Mouse (Mus musculus): Measurements from ENCODE around the gene Kmt2b.

The Kmt2b gene

GRCm38 (mm10) chr7:30588676-30589434 lies at the start of gene Kmt2b:
Gene Kmt2b, minus strand, starts transcription at chr7:30588726.
- CTCF ChIA-PET = no interaction called here

- CTCF ChIA-PET = interaction anchor here (0.7 kb wide), 1 partner anchor 22 kb away, joined by 3 read pairs; no protein-coding TSS in a partner anchor
These were observed 47.9 kb upstream of the Kmt2b start for GRCm38 (mm10) chr7:30636395-30636794.

GRCm38 (mm10) chr7:30635752-30636151 lies 47.2 kb upstream of the Kmt2b start, which contains the start of gene Etv2:
Gene Etv2, minus strand, starts transcription at chr7:30635852.
- CTCF ChIA-PET = interaction anchor here (0.5 to 0.7 kb wide), 2 partner anchors 22 to 270 kb away, joined by 3 to 8 read pairs; no protein-coding TSS in a partner anchor

- CTCF ChIA-PET = interaction anchor here (1.1 kb wide), 1 partner anchor 15 kb away, joined by 3 read pairs; the partner anchor contains the start of gene Rbm42
These were observed 46.1 kb upstream of the Kmt2b start for GRCm38 (mm10) chr7:30634621-30635020.

GRCm38 (mm10) chr7:30633762-30634412 lies 45.4 kb upstream of the Kmt2b start:
- CTCF ChIA-PET = interaction anchor here (1.1 kb wide), 1 partner anchor 16 kb away, joined by 3 read pairs; the partner anchor contains the start of gene Rbm42

- CTCF ChIA-PET = no interaction called here
These were observed 40.5 kb upstream of the Kmt2b start for GRCm38 (mm10) chr7:30629013-30629412.

- CTCF ChIA-PET = no interaction called here
These were observed 38.1 kb upstream of the Kmt2b start for GRCm38 (mm10) chr7:30626647-30627046.

- CTCF ChIA-PET = interaction anchor here (0.6 to 1.6 kb wide), 8 partner anchors 10 to 833 kb away, joined by 3 to 10 read pairs (median 4); partner anchors contain the start of gene Proser3
These were observed 37.2 kb upstream of the Kmt2b start, which contains the start of gene Cox6b1 for GRCm38 (mm10) chr7:30625530-30626384. Gene Cox6b1, minus strand, starts transcription at chr7:30626151.

GRCm38 (mm10) chr7:30619202-30619601 lies 30.7 kb upstream of the Kmt2b start:
- CTCF ChIA-PET = no interaction called here

GRCm38 (mm10) chr7:30618658-30619057 lies 30.1 kb upstream of the Kmt2b start:
- CTCF ChIA-PET = no interaction called here

- CTCF ChIA-PET = interaction anchor here (1.5 to 2.9 kb wide), 2 partner anchors 10 to 21 kb away, joined by 4 to 10 read pairs; partner anchors contain the start of gene Cox6b1
These were observed 26.7 kb upstream of the Kmt2b start for GRCm38 (mm10) chr7:30615049-30615760.

- CTCF ChIA-PET = interaction anchor here (0.7 to 2.9 kb wide), 4 partner anchors 10 to 22 kb away, joined by 3 to 10 read pairs (median 6); partner anchors contain the start of gene Cox6b1
These were observed 25.9 kb upstream of the Kmt2b start for GRCm38 (mm10) chr7:30614454-30614853.

- CTCF ChIA-PET = interaction anchor here (0.6 to 1.5 kb wide), 4 partner anchors 9 to 428 kb away, joined by 3 to 7 read pairs (median 4); no protein-coding TSS in a partner anchor
These were observed 25.1 kb upstream of the Kmt2b start for GRCm38 (mm10) chr7:30613529-30614112.

- CTCF ChIA-PET = no interaction called here
These were observed 24.3 kb upstream of the Kmt2b start, which contains the start of gene Upk1a for GRCm38 (mm10) chr7:30612654-30613402. Gene Upk1a, minus strand, starts transcription at chr7:30612847.

GRCm38 (mm10) chr7:30610043-30610442 lies 21.5 kb upstream of the Kmt2b start:
- CTCF ChIA-PET = no interaction called here

GRCm38 (mm10) chr7:30608476-30608875 lies 19.9 kb upstream of the Kmt2b start:
- CTCF ChIA-PET = no interaction called here

GRCm38 (mm10) chr7:30607706-30608309 lies 19.3 kb upstream of the Kmt2b start:
- CTCF ChIA-PET = interaction anchor here (1.0 kb wide), 1 partner anchor 18 kb away, joined by 3 read pairs; the partner anchor contains the start of gene Cox6b1

GRCm38 (mm10) chr7:30604944-30605343 lies 16.4 kb upstream of the Kmt2b start:
- CTCF ChIA-PET = interaction anchor here (0.6 kb wide), 1 partner anchor 9 kb away, joined by 7 read pairs; no protein-coding TSS in a partner anchor

GRCm38 (mm10) chr7:30604424-30604823 lies 15.9 kb upstream of the Kmt2b start:
- CTCF ChIA-PET = interaction anchor here (0.6 kb wide), 1 partner anchor 10 kb away, joined by 7 read pairs; no protein-coding TSS in a partner anchor
